In the genomic region with DNA sequence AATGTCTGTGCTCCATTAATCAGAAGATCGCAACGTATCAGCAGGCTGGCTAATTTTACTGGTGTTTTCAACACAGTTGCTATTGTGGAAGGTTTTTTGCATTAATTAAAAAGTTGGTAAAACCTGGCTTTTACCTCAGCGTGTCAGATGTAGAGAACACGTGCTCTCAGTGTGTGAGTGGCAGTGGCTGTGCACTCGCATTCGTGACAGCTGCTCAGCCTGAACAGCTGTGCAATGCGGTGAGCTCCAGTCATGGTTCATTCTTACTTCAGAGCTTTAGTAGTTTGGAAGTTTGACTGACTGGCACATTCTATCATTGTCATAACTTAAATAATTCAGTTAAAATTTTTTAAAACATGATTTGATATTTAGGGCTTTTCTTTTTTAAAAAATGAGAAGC, we compare ENCODE assay signal across 17 mouse cellular contexts. TPM values are rescaled to one million over a fixed set of nuclear protein-coding genes. Genes with fewer than 3 reads are reported as not detected.
"Had no signal": no experiment of that assay in that cellular context is flagged by ENCODE, and none has a peak within 500 bp of the region (broad histone marks: within the 10 kb centered on the region; RNA-seq: fewer than 3 reads in every experiment).

No protein-coding gene starts in this region.

RNA-seq across cellular contexts. Expression of a gene that starts 44.3 kb away (rescaled TPM):
- total RNA-seq: liver, adult 2 months; megakaryocyte, adult 5-6 weeks; megakaryocyte-erythroid progenitor cell, adult 5-6 weeks; monocyte, adult 5-6 weeks had no signal
- polyA plus RNA-seq: limb, embryonic 10.5 days; liver, adult 2 months; liver, embryonic 11.5 days; liver, embryonic 12.5 days; liver, embryonic 13.5 days; liver, embryonic 15.5 days; liver, embryonic 16.5 days; liver, postnatal 0 days; lung, embryonic 14.5 days; lung, embryonic 15.5 days; lung, embryonic 16.5 days; lung, postnatal 0 days; macrophage; neural tube, embryonic 11.5 days had no signal
